Mouse (Mus musculus) gastrocnemius, postnatal 14 days (tissue): ENCODE measurements around the gene Prelid1. TPM values are rescaled to one million over a fixed set of nuclear protein-coding genes. Genes with fewer than 3 reads are reported as not detected.

ENCODE experiments used
- DNase-seq: peaks from one replicate; pipeline ENCODE4 v3.0.0; 2021; ENCODE audit warnings: mixed read lengths
- intact Hi-C: fragments of 180-260 bp; cut with DNase I; formaldehyde crosslinking; loops from one replicate; pipeline ENCODE4 v1.15.1; 2025; ENCODE audit warnings: low total_unique reads
- total RNA-seq, 2 experiments: library from RNA; stranded (reverse); gene quantifications; 2 replicates each; pipeline ENCODE4 v1.2.3; 2021

Gene Prelid1
- total RNA-seq, 2 experiments from 2014 or later, result 48.0 to 59.0 TPM

- no peak for DNase-seq
Observed at GRCm38 (mm10) chr13:55371740-55372139, 51.4 kb downstream of the Prelid1 start.

GRCm38 (mm10) chr13:55374206-55374924 lies 54.1 kb downstream of the Prelid1 start:
- intact Hi-C loops, result no loop called here

More at GRCm38 (mm10) chr13:55371740-55372139, 51.4 kb downstream of the Prelid1 start:
- intact Hi-C loops, result no loop called here

More at GRCm38 (mm10) chr13:55374206-55374924, 54.1 kb downstream of the Prelid1 start:
- no peak for DNase-seq

Other genes starting within 250 kb of the Prelid1 start
- gene Uimc1, start 220.2 kb upstream of the Prelid1 start, total RNA-seq, result 10 to 100 TPM; 13.9 to 15.3 TPM
- 10 to 100 TPM; 10.2 to 11.2 TPM for gene Zfp346, start 215.2 kb upstream of the Prelid1 start, total RNA-seq
- not detected for gene Gm17617, start 187.0 kb upstream of the Prelid1 start, total RNA-seq
- 1 to 10 TPM; 6.6 to 6.7 TPM for gene Fgfr4, start 167.9 kb upstream of the Prelid1 start, total RNA-seq
- 10 to 100 TPM; 55.6 to 59.2 TPM for gene Nsd1, start 110.7 kb upstream of the Prelid1 start, total RNA-seq
- 10 to 100 TPM; 31.1 to 31.7 TPM for gene Rab24, start 1.4 kb downstream of the Prelid1 start, total RNA-seq
- 1 to 10 TPM; 3.0 to 3.4 TPM for gene Mxd3, start 9.3 kb downstream of the Prelid1 start, total RNA-seq
- 10 to 100 TPM; 32.2 to 34.6 TPM for gene Lman2, start 42.3 kb downstream of the Prelid1 start, total RNA-seq
- gene Rgs14, start 49.2 kb downstream of the Prelid1 start, total RNA-seq, result under 1 TPM; 0.22 to 0.29 TPM
- gene Slc34a1, start 77.7 kb downstream of the Prelid1 start, total RNA-seq, result not detected
- not detected for gene Pfn3, start 94.7 kb downstream of the Prelid1 start, total RNA-seq
- not detected for gene F12, start 106.3 kb downstream of the Prelid1 start, total RNA-seq
- 10 to 100 TPM; 12.1 to 12.6 TPM for gene Grk6, start 124.6 kb downstream of the Prelid1 start, total RNA-seq
- 1 to 10 TPM; 1.0 to 1.6 TPM for gene Prr7, start 143.8 kb downstream of the Prelid1 start, total RNA-seq
- 10 to 100 TPM; 31.3 to 37.5 TPM for gene Dbn1, start 167.6 kb downstream of the Prelid1 start, total RNA-seq
- gene Pdlim7, start 193.2 kb downstream of the Prelid1 start, total RNA-seq, result 100 to 1,000 TPM; 588 to 612 TPM
- 1 to 10 TPM in 1 of 2 experiments, under 1 TPM in 1; 0.82 to 1.6 TPM for gene Dok3, start 208.8 kb downstream of the Prelid1 start, total RNA-seq
- 1 to 10 TPM; 8.8 to 9.5 TPM for gene Ddx41, start 216.2 kb downstream of the Prelid1 start, total RNA-seq